Comparison of ENCODE assay signal across 8 mouse cellular contexts in genomic region chr5:37198011-37198688, GRCm38 (mm10). TPM values are rescaled to one million over a fixed set of nuclear protein-coding genes. Genes with fewer than 3 reads are reported as not detected.
DNase-seq lines count a peak whose midpoint lies in the region; ATAC-seq and TF ChIP-seq lines count a peak whose summit lies in the region.

No protein-coding gene starts in this region.

- no peaks in the 10 kb centered on the region for H3K27me3 ChIP-seq in liver, embryonic 11.5 days (replicated peaks; ENCODE audit: control insufficient read depth, insufficient read depth, low read length)
- no peaks in the 10 kb centered on the region for H3K27me3 ChIP-seq in liver, postnatal 0 days (ENCODE audit: insufficient read depth, low read length)
- H3K27me3 ChIP-seq in hindbrain, embryonic 15.5 days, result no peaks in the 10 kb centered on the region
- H3K27me3 ChIP-seq in neural tube, embryonic 14.5 days (ENCODE audit: control insufficient read depth, insufficient read depth, low read length), result no peaks in the 10 kb centered on the region

- WGBS in liver, embryonic 11.5 days, result 42% methylated on average over 2 of the region's 2 CpGs
- WGBS in liver, postnatal 0 days (ENCODE audit: insufficient replicate concordance), result 38% methylated on average over 2 of the region's 2 CpGs
- 19% methylated on average over 2 of the region's 2 CpGs for WGBS in hindbrain, embryonic 15.5 days
- WGBS in neural tube, embryonic 14.5 days, result 26% methylated on average over 2 of the region's 2 CpGs

- H3K4me2 ChIP-seq in liver, embryonic 11.5 days, result no peak overlapping the region
- no peak overlapping the region for H3K4me2 ChIP-seq in liver, postnatal 0 days (ENCODE audit: low read depth, low read length)
- no peak overlapping the region for H3K4me2 ChIP-seq in hindbrain, embryonic 15.5 days
- no peak overlapping the region for H3K4me2 ChIP-seq in neural tube, embryonic 14.5 days (ENCODE audit: low read depth, low read length)

- peaks cover 2% of the 10 kb centered on the region; the same call in 1 of the 2 replicates for H3K4me1 ChIP-seq in liver, embryonic 11.5 days (replicated peaks; ENCODE audit: control insufficient read depth, insufficient read depth, low read length)
- no peaks in the 10 kb centered on the region for H3K4me1 ChIP-seq in liver, postnatal 0 days (ENCODE audit: insufficient read depth)
- H3K4me1 ChIP-seq in hindbrain, embryonic 15.5 days (replicated peaks), result peaks cover 44% of the 10 kb centered on the region
- peaks cover 32% of the 10 kb centered on the region for H3K4me1 ChIP-seq in neural tube, embryonic 14.5 days (ENCODE audit: control insufficient read depth, insufficient read depth, low read length)

- TF ChIP-seq CTCF in liver, postnatal 0 days (IDR thresholded peaks at IDR 0.05; ENCODE audit: low read depth), result no peak

- peak; percentile 28 to 43 for DNase-seq in cerebellum, postnatal 25 days
- no peak for DNase-seq in cerebellum, adult 9-11 months
- peak; percentile 43 for DNase-seq in liver, embryonic 11.5 days (ENCODE audit: low spot score)
- no peak for DNase-seq in liver, postnatal 0 days
- no peak for DNase-seq in cerebellum, adult 18-20 months
- DNase-seq in Muller cell, postnatal 12 days (ENCODE audit: inconsistent ontology term), result no peak

- H3K9ac ChIP-seq in liver, embryonic 11.5 days (ENCODE audit: low read depth, low read length), result no peak overlapping the region
- H3K9ac ChIP-seq in liver, postnatal 0 days (replicated peaks), result no peak overlapping the region
- no peak overlapping the region for H3K9ac ChIP-seq in hindbrain, embryonic 15.5 days
- no peak overlapping the region for H3K9ac ChIP-seq in neural tube, embryonic 14.5 days (replicated peaks; ENCODE audit: low read depth, low read length)

- no peaks in the 10 kb centered on the region for H3K36me3 ChIP-seq in liver, embryonic 11.5 days (ENCODE audit: control insufficient read depth, insufficient read depth, low read length)
- H3K36me3 ChIP-seq in liver, postnatal 0 days (replicated peaks; ENCODE audit: insufficient read depth, low read length), result no peaks in the 10 kb centered on the region
- no peaks in the 10 kb centered on the region for H3K36me3 ChIP-seq in hindbrain, embryonic 15.5 days
- no peaks in the 10 kb centered on the region for H3K36me3 ChIP-seq in neural tube, embryonic 14.5 days (ENCODE audit: control insufficient read depth, insufficient read depth, low read length)

- H3K27ac ChIP-seq in liver, embryonic 11.5 days (ENCODE audit: low read depth, low read length), result no peak overlapping the region
- no peak overlapping the region for H3K27ac ChIP-seq in liver, postnatal 0 days (ENCODE audit: low read depth)
- H3K27ac ChIP-seq in hindbrain, embryonic 15.5 days (replicated peaks), result peak overlapping the region; percentile 49
- peak overlapping the region; percentile 73 for H3K27ac ChIP-seq in neural tube, embryonic 14.5 days (ENCODE audit: low read depth, low read length)

- TF ChIP-seq EP300 in liver, postnatal 0 days (IDR thresholded peaks at IDR 0.05; ENCODE audit: low read depth), result no peak

- H3K4me3 ChIP-seq in liver, embryonic 11.5 days (ENCODE audit: low read depth, low read length), result no peak overlapping the region
- H3K4me3 ChIP-seq in liver, postnatal 0 days (ENCODE audit: low read depth, low read length), result no peak overlapping the region
- H3K4me3 ChIP-seq in hindbrain, embryonic 15.5 days, result no peak overlapping the region
- H3K4me3 ChIP-seq in neural tube, embryonic 14.5 days (ENCODE audit: low read depth, low read length), result no peak overlapping the region

- peak; percentile 39; the same call in 1 of the 2 replicates for ATAC-seq in liver, embryonic 11.5 days (replicated peaks; ENCODE audit: low FRiP score)
- no peak for ATAC-seq in liver, postnatal 0 days
- ATAC-seq in hindbrain, embryonic 15.5 days (ENCODE audit: low FRiP score, low read depth), result peak; percentile 54
- ATAC-seq in neural tube, embryonic 14.5 days (ENCODE audit: low read depth), result peak; percentile 68

- H3K9me3 ChIP-seq in liver, embryonic 11.5 days (ENCODE audit: control insufficient read depth, low read length), result no peaks in the 10 kb centered on the region
- no peaks in the 10 kb centered on the region for H3K9me3 ChIP-seq in liver, postnatal 0 days (ENCODE audit: low read length)
- no peaks in the 10 kb centered on the region for H3K9me3 ChIP-seq in hindbrain, embryonic 15.5 days
- H3K9me3 ChIP-seq in neural tube, embryonic 14.5 days (ENCODE audit: control insufficient read depth, low read length), result no peaks in the 10 kb centered on the region

RNA-seq across cellular contexts. Expression of gene Crmp1, which starts 43.6 kb away (rescaled TPM):
- 9.4 and 11.8 TPM in 2 replicates for polyA plus RNA-seq in liver, embryonic 11.5 days (2014; fragmentation: Nextera tagmentation; extraction: Ambion mirVana)
- 0.06 and 0.13 TPM in 2 replicates for polyA plus RNA-seq in liver, postnatal 0 days (2015; fragmentation: Nextera tagmentation; extraction: Ambion mirVana)
- polyA plus RNA-seq in hindbrain, embryonic 15.5 days (2015; fragmentation: Nextera tagmentation; extraction: Ambion mirVana), result 784 and 959 TPM in 2 replicates
- 908 and 937 TPM in 2 replicates for polyA plus RNA-seq in neural tube, embryonic 14.5 days (2014; fragmentation: Nextera tagmentation; extraction: Ambion mirVana)

Comparison
In these comparisons a context has a peak if more than half of its experiments do, and no peak if none do; other contexts are left out.
1. DNase-seq: peak in cerebellum, postnatal 25 days (2 of 2) and liver, embryonic 11.5 days (single experiment); none in cerebellum, adult 9-11 months (single experiment), liver, postnatal 0 days (single experiment), cerebellum, adult 18-20 months (0 of 2) and Muller cell, postnatal 12 days (single experiment).
2. H3K27ac ChIP-seq: peak in hindbrain, embryonic 15.5 days (single experiment) and neural tube, embryonic 14.5 days (single experiment); none in liver, embryonic 11.5 days (single experiment) and liver, postnatal 0 days (single experiment).
3. RNA of gene Crmp1, which starts 43.6 kb away (polyA plus RNA-seq): 784 to 959 TPM in hindbrain, embryonic 15.5 days and 908 to 937 TPM in neural tube, embryonic 14.5 days; 9.4 to 11.8 TPM in liver, embryonic 11.5 days and 0.06 to 0.13 TPM in liver, postnatal 0 days; every median in the first group is over 10 times any median in the second.